Mouse (Mus musculus): ENCODE data around the gene Ank.

- TF ChIP-seq CTCF (IDR thresholded peaks at IDR 0.05; ENCODE audit: extremely low read depth, insufficient read depth, low read length) (no peak), POLR2A (IDR thresholded peaks at IDR 0.05; ENCODE audit: extremely low read depth, insufficient read depth, low read length) (no peak)
Measured at GRCm38 (mm10) chr15:27565626-27566185, 99.2 kb downstream of the Ank start.

Measured in cortical plate, adult 2 months (tissue).